Mouse (Mus musculus): ENCODE measurements around the gene Gtpbp1.
A peak's percentile ranks its signal among the peaks of the same experiment; 100 is the strongest.
"Not testable (repeated sequence)": the region's sequence is repeated elsewhere in the genome, so short reads cannot be mapped to it uniquely, and the experiment has no call there.

The Gtpbp1 gene

GRCm38 (mm10) chr15:79690426-79691022, at the start of gene Gtpbp1:
Gene Gtpbp1, plus strand, starts transcription at chr15:79690845.
- DNase-seq = peak; percentile 96 to 97

- DNase-seq = no peak
Measured at GRCm38 (mm10) chr15:79641135-79641817, 49.4 kb upstream of the Gtpbp1 start.

DNA sequence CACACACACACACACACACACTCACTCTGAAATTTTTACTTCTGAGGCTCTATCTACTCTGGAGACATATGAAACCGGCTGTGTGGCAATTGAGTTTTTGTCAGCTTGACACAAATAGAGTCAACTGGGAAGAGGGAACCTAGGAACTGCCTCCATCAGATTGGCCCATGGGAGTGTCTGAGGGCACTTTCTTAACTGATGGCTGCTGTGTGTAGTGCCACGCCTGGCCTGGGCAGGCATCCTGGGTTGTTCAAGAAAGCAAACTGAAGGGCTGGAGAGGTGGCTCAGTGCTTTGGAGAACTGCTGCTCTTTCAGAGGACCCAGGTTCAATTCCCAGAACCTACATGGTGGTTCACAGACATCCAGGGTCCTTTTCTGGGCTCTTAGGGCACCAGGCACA, 45.2 kb upstream of the Gtpbp1 start:
- no peak for DNase-seq

- DNase-seq = no peak
Measured at GRCm38 (mm10) chr15:79648130-79648529, 42.5 kb upstream of the Gtpbp1 start.

GRCm38 (mm10) chr15:79650569-79650968, 40.1 kb upstream of the Gtpbp1 start:
- peak; percentile 73 to 77 for DNase-seq

DNA sequence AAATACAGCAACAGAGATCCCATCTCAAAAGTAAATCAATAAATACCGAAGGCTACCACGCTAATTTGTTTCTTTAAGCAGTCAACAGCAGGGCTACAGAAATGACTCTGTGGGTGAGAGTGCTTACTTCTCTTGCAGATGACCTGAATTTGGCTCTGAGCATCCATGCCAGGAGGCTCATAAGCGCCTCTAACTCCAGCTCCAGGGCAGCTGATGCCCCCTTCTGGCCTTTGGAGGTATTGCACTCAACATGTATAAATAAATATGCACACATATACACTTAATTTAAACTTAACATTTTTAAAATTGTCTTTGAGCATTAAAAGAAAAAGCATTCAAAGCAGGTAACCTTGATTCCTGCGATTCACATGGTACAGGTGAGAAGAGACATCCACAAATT, 39.2 kb upstream of the Gtpbp1 start:
- peak; percentile 22 to 38 for DNase-seq

DNA sequence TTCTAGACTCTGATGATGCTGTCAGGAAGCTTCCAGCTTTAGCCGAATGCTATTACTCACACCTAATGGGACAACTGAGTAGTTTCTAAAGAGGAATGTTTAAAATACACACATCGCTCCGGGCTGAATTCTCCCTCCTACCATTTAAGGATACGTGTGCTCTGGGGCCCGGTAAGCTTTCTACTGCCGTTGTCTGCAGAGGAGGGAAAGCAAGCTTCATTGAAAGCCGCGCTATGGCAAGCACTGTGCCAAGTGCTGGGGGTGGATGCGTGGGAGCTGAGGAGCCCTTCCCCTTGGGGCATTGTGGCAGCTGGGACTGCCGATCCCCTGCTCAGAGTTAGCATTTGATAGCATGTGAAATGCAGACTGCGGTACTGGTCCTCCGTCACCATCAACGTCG, 34.2 kb upstream of the Gtpbp1 start:
- no peak for DNase-seq

DNA sequence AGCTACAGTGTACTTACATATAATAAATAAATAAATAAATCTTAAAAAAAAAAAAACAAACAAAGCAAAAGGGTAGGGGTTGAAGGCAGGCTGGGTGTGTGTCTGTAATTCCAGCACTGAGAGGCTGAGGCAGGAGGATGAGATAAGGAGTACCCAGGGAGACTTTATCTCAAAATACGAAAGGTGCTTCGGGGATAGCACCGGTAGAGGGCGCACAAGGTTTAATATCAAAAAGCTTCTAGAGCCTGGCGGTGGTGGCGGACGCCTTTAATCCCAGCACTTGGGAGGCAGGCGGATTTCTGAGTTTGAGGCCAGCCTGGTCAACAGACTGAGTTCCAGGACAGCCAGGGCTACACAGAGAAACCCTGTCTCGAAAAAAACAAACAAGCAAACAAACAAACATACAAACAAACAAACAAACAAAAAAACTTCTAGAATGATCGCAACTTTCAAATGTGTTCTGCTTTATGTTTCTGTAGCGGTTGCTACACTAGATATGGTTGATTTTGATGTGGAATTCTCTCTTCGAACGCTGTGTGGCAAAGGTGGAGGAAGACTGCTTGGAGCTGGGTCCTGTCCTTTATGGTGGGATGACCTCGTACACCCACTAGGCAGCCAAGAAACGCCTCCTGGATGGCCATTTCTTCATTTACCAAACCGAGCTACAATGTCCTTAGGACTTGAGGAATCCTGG, 32.7 kb upstream of the Gtpbp1 start:
- peak; percentile 91 to 92 for DNase-seq

GRCm38 (mm10) chr15:79658531-79659375, 31.9 kb upstream of the Gtpbp1 start, which contains the start of the genes Fam227a and Cby1:
Gene Fam227a, minus strand, starts transcription at chr15:79658956.
Gene Cby1, plus strand, starts transcription at chr15:79659199.
- DNase-seq = peak; percentile 97 to 98

- peak; percentile 53 to 59 for DNase-seq
Measured at GRCm38 (mm10) chr15:79661852-79662251, 28.8 kb upstream of the Gtpbp1 start.

- no peak for DNase-seq
Measured at GRCm38 (mm10) chr15:79664666-79665065, 26.0 kb upstream of the Gtpbp1 start.

DNA sequence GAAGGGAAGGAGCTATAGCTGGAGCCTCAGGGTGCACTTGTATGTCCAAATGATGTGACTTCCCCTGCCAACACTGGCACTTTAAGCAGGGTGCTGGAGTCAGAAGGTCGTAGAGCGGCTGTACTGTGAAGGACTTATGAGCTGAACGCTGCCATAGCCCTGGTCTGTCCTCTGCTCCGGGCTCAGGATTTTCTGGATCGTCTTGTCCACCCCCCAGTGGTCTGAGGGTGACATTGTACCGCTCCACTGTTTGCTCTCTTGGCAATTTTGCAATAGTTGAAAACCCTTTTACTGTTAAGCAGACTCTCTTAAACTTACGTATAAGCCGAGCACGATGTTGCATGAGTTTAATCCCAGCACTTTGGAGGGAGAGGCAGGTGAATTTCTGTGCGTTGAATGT, 21.4 kb upstream of the Gtpbp1 start:
- peak; percentile 37 to 54 for DNase-seq

- DNase-seq = peak; percentile 90 to 94
Measured at GRCm38 (mm10) chr15:79670249-79670971, 20.2 kb upstream of the Gtpbp1 start, which contains the start of gene Tomm22. Gene Tomm22, plus strand, starts transcription at chr15:79670861.

DNA sequence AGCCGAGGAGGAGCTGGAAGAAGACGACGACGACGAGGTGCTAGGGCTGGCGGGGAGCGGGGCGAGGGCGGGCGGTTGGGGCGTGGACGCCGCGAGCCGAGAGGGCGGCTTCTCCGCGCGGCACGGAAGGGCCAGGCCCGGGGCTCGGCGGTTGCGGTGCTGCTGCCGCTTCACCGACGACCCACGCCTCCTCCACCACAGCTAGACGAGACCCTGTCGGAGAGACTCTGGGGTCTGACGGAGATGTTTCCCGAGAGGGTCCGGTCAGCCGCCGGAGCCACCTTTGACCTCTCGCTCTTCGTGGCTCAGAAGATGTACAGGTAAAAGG, 19.7 kb upstream of the Gtpbp1 start:
- DNase-seq = no peak

- not testable (repeated sequence) for DNase-seq
Measured at GRCm38 (mm10) chr15:79671828-79672348, 18.8 kb upstream of the Gtpbp1 start.

DNA sequence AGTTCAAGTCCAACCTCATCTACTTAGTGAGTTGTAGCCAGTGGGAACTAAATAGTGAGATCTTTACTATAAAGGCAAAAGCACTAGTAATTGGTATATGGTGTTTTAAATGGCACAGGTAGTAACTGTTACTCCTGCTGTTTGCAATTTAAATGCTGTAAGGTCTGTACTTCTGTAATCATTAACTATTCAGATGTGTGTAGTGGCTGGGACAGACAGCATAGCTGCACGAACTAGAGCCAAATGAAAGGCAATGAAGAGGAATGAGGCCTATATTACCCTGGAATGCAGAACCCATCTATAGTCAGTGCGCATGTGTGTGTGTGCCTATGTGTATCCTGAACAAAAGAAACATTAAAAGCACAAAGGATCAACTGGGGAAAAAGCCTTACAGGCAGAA, 12.7 kb upstream of the Gtpbp1 start:
- DNase-seq = no peak

DNA sequence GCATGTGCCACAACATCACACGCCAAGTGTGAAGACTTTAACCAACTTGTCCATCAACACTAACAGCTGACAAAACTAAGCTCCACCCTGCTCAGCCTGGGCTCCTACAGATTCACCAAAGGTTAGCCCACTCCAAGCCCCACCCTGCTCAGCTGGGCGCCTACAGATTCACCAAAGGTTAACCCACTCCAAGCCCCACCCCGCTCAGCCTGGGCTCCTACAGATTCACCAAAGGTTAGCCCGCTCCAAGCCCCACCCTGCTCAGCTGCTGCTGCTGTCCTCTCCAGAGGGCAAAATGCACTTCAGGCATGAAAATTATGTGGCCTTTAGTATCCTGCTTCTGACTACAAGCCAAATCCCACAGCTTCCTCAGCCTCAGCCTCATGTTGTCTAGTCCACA, 8.7 kb upstream of the Gtpbp1 start:
- DNase-seq = no peak

GRCm38 (mm10) chr15:79683146-79683545, 7.5 kb upstream of the Gtpbp1 start:
- DNase-seq = no peak

DNA sequence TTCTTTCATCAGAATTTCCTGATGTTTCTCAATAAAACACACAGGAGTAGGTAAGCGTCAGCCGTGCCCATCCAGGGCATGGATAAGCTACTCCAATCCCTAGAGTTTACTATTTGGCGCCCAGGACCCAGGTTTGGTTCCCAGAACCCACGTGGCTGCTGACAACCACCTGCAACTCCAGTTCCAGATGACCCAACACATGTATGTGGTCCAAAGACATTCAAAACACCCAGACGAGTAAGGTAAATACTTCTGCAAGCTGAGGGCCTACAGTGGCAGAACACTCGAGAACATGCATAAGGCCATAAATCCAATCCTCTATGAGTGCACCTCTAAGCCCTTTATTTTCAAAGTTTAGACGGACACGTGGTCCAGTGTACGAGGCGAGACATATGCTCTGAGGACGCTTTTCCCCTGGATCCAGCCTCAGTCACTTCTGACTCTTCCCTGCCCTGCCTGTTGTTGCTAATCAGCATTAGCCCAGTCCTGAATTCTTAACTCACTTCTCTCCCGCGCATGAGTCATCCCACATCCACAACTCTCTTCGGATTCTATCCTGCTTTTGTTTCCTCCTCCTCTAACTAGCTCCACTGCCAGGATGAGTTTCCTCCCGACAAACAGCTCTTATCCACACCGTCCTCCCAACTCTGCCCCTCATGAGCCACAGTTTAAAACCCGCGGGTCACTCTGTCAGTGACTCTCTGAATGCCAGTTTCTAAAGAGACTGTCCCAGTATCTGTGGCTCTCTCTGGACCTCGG, 6.8 kb upstream of the Gtpbp1 start:
- no peak for DNase-seq

DNA sequence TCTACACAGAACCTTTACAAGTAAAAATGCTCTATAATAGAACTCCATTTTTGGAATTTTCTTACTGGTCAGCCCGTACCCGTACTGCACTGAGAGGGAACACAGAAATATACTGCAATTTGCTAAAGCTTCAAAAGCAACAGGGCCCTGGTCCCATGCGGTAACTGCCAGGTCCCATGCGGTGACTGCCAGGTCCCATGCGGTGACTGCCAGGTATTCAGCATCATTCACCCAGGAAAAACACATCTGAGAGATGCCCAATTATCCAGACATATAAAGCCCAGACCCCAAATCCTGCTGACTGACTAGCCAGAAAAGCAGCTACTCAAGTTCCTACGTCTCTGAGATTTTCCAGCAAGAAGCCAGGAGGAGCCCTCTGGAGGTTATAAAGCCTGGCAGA, 6.0 kb upstream of the Gtpbp1 start:
- no peak for DNase-seq

DNA sequence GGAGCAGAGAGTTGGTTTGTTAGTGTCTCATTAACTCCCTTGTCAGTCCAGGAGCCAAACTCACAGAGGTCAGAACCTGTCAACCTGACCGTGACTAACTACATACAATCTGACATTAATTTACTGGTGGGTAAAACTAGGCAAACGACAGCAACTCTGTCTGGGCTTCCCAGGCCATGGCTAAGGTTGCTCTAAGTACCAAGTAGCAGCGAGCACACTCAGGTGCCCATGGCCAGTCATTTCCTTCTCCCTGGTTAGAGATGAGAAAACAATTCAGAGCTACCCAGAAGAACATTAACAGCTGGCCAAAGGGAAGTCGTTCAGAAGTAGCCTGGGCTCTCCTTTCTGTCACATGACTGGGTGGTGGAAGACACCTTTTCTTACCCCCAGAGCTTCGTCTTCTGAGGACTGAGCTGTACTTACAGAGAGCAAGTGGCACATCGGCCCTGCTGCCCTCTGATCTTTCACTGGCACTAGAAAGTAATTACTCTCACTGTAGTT, 5.5 kb upstream of the Gtpbp1 start:
- peak in 1 of 2 experiments; percentile 51 for DNase-seq
